Mouse (Mus musculus): ENCODE data around the gene Cfap36. TPM values are rescaled to one million over a fixed set of nuclear protein-coding genes. Genes with fewer than 3 reads are reported as not detected.

Cfap36 gene
- polyA plus RNA-seq, 1 experiment from 2014 or later: 61.4 TPM

GRCm38 (mm10) chr11:29245988-29246387 is 1.2 kb downstream of the Cfap36 start:
- H3K36me3 ChIP-seq (ENCODE audit: control insufficient read depth, insufficient read depth, low read length): peaks cover 3% of the 10 kb centered on the region; the same call in 1 of the 2 replicates
- WGBS: 74% methylated on average over 4 of the region's 4 CpGs
- H3K27ac ChIP-seq (replicated peaks; ENCODE audit: low read depth, low read length): no peak overlapping the region
- H3K9me3 ChIP-seq (ENCODE audit: control insufficient read depth, low read length): no peaks in the 10 kb centered on the region
- H3K4me1 ChIP-seq (ENCODE audit: control insufficient read depth, insufficient read depth, low read length): peaks cover 3% of the 10 kb centered on the region; the same call in 1 of the 2 replicates
- H3K9ac ChIP-seq (ENCODE audit: low read length): no peak overlapping the region
- no peak for ATAC-seq (ENCODE audit: insufficient number of reproducible peaks, low FRiP score, low TSS enrichment, low read depth)
- H3K4me3 ChIP-seq (ENCODE audit: low read depth, low read length): peak overlapping the region; percentile 82
- no peaks in the 10 kb centered on the region for H3K27me3 ChIP-seq (ENCODE audit: control insufficient read depth, insufficient read depth, low read length)
- DNase-seq (ENCODE audit: low spot score): no peak
- peak overlapping the region; percentile 73 for H3K4me2 ChIP-seq (ENCODE audit: low read depth, severe bottlenecking)

- no peak for ATAC-seq (ENCODE audit: insufficient number of reproducible peaks, low FRiP score, low TSS enrichment, low read depth)
- 80% methylated on average over 4 of the region's 4 CpGs for WGBS
- no peak overlapping the region for H3K4me3 ChIP-seq (ENCODE audit: low read depth, low read length)
Observed at GRCm38 (mm10) chr11:29241961-29242360, 5.2 kb downstream of the Cfap36 start.

GRCm38 (mm10) chr11:29239353-29239752 is 7.9 kb downstream of the Cfap36 start:
- Histone ChIP-seq H3K4me3 (ENCODE audit: low read depth, low read length) (no peak overlapping the region), H3K36me3 (ENCODE audit: control insufficient read depth, insufficient read depth, low read length) (peaks cover 3% of the 10 kb centered on the region; the same call in 1 of the 2 replicates), H3K4me1 (ENCODE audit: control insufficient read depth, insufficient read depth, low read length) (no peaks in the 10 kb centered on the region), H3K27ac (replicated peaks; ENCODE audit: low read depth, low read length) (no peak overlapping the region), H3K9me3 (ENCODE audit: control insufficient read depth, low read length) (no peaks in the 10 kb centered on the region), H3K4me2 (ENCODE audit: low read depth, severe bottlenecking) (no peak overlapping the region), H3K9ac (ENCODE audit: low read length) (no peak overlapping the region), H3K27me3 (ENCODE audit: control insufficient read depth, insufficient read depth, low read length) (no peaks in the 10 kb centered on the region)
- DNase-seq (ENCODE audit: low spot score): no peak
- WGBS: 95% methylated on average over 1 of the region's 1 CpGs
- ATAC-seq (ENCODE audit: insufficient number of reproducible peaks, low FRiP score, low TSS enrichment, low read depth): no peak

More at GRCm38 (mm10) chr11:29241961-29242360, 5.2 kb downstream of the Cfap36 start:
- Histone ChIP-seq H3K9ac (ENCODE audit: low read length) (no peak overlapping the region), H3K4me1 (ENCODE audit: control insufficient read depth, insufficient read depth, low read length) (peaks cover 3% of the 10 kb centered on the region; the same call in 1 of the 2 replicates), H3K4me2 (ENCODE audit: low read depth, severe bottlenecking) (no peak overlapping the region), H3K9me3 (ENCODE audit: control insufficient read depth, low read length) (no peaks in the 10 kb centered on the region), H3K27ac (replicated peaks; ENCODE audit: low read depth, low read length) (no peak overlapping the region), H3K36me3 (ENCODE audit: control insufficient read depth, insufficient read depth, low read length) (peaks cover 3% of the 10 kb centered on the region; the same call in 1 of the 2 replicates), H3K27me3 (ENCODE audit: control insufficient read depth, insufficient read depth, low read length) (no peaks in the 10 kb centered on the region)
- no peak for DNase-seq (ENCODE audit: low spot score)

GRCm38 (mm10) chr11:29238551-29238950 is 8.7 kb downstream of the Cfap36 start:
- Histone ChIP-seq H3K4me3 (ENCODE audit: low read depth, low read length) (no peak overlapping the region), H3K4me2 (ENCODE audit: low read depth, severe bottlenecking) (no peak overlapping the region), H3K4me1 (ENCODE audit: control insufficient read depth, insufficient read depth, low read length) (no peaks in the 10 kb centered on the region), H3K9me3 (ENCODE audit: control insufficient read depth, low read length) (no peaks in the 10 kb centered on the region), H3K9ac (ENCODE audit: low read length) (no peak overlapping the region), H3K27ac (replicated peaks; ENCODE audit: low read depth, low read length) (no peak overlapping the region), H3K36me3 (ENCODE audit: control insufficient read depth, insufficient read depth, low read length) (peaks cover 3% of the 10 kb centered on the region; the same call in 1 of the 2 replicates), H3K27me3 (ENCODE audit: control insufficient read depth, insufficient read depth, low read length) (no peaks in the 10 kb centered on the region)
- ATAC-seq (ENCODE audit: insufficient number of reproducible peaks, low FRiP score, low TSS enrichment, low read depth) (no peak), DNase-seq (ENCODE audit: low spot score) (no peak)
- WGBS: 88% methylated on average over 3 of the region's 3 CpGs

- Histone ChIP-seq H3K9ac (ENCODE audit: low read length) (no peak overlapping the region), H3K27ac (replicated peaks; ENCODE audit: low read depth, low read length) (no peak overlapping the region), H3K9me3 (ENCODE audit: control insufficient read depth, low read length) (no peaks in the 10 kb centered on the region), H3K27me3 (ENCODE audit: control insufficient read depth, insufficient read depth, low read length) (no peaks in the 10 kb centered on the region), H3K4me1 (ENCODE audit: control insufficient read depth, insufficient read depth, low read length) (no peaks in the 10 kb centered on the region), H3K4me2 (ENCODE audit: low read depth, severe bottlenecking) (no peak overlapping the region), H3K36me3 (ENCODE audit: control insufficient read depth, insufficient read depth, low read length) (peaks cover 3% of the 10 kb centered on the region; the same call in 1 of the 2 replicates), H3K4me3 (ENCODE audit: low read depth, low read length) (no peak overlapping the region)
- no peak for ATAC-seq (ENCODE audit: insufficient number of reproducible peaks, low FRiP score, low TSS enrichment, low read depth)
- DNase-seq (ENCODE audit: low spot score): no peak
Observed at GRCm38 (mm10) chr11:29238047-29238446, 9.2 kb downstream of the Cfap36 start.

GRCm38 (mm10) chr11:29237364-29237763 is 9.8 kb downstream of the Cfap36 start:
- Histone ChIP-seq H3K9ac (ENCODE audit: low read length) (no peak overlapping the region), H3K4me1 (ENCODE audit: control insufficient read depth, insufficient read depth, low read length) (no peaks in the 10 kb centered on the region), H3K9me3 (ENCODE audit: control insufficient read depth, low read length) (no peaks in the 10 kb centered on the region), H3K27me3 (ENCODE audit: control insufficient read depth, insufficient read depth, low read length) (no peaks in the 10 kb centered on the region), H3K4me3 (ENCODE audit: low read depth, low read length) (no peak overlapping the region), H3K27ac (replicated peaks; ENCODE audit: low read depth, low read length) (no peak overlapping the region), H3K36me3 (ENCODE audit: control insufficient read depth, insufficient read depth, low read length) (peaks cover 3% of the 10 kb centered on the region; the same call in 1 of the 2 replicates), H3K4me2 (ENCODE audit: low read depth, severe bottlenecking) (no peak overlapping the region)
- no peak for ATAC-seq (ENCODE audit: insufficient number of reproducible peaks, low FRiP score, low TSS enrichment, low read depth)
- DNase-seq (ENCODE audit: low spot score): no peak

- Histone ChIP-seq H3K27me3 (ENCODE audit: control insufficient read depth, insufficient read depth, low read length) (no peaks in the 10 kb centered on the region), H3K27ac (replicated peaks; ENCODE audit: low read depth, low read length) (no peak overlapping the region), H3K36me3 (ENCODE audit: control insufficient read depth, insufficient read depth, low read length) (no peaks in the 10 kb centered on the region), H3K4me2 (ENCODE audit: low read depth, severe bottlenecking) (no peak overlapping the region), H3K9ac (ENCODE audit: low read length) (no peak overlapping the region), H3K4me3 (ENCODE audit: low read depth, low read length) (no peak overlapping the region), H3K4me1 (ENCODE audit: control insufficient read depth, insufficient read depth, low read length) (no peaks in the 10 kb centered on the region), H3K9me3 (ENCODE audit: control insufficient read depth, low read length) (no peaks in the 10 kb centered on the region)
- ATAC-seq (ENCODE audit: insufficient number of reproducible peaks, low FRiP score, low TSS enrichment, low read depth) (0 out of 2 replicates have a peak, but pooled peaks have one; percentile 62), DNase-seq (ENCODE audit: low spot score) (no peak)
- WGBS: 83% methylated on average over 1 of the region's 1 CpGs
Observed at GRCm38 (mm10) chr11:29233569-29233968, 13.6 kb downstream of the Cfap36 start.

GRCm38 (mm10) chr11:29228957-29229356 is 18.3 kb downstream of the Cfap36 start:
- DNase-seq (ENCODE audit: low spot score) (no peak), ATAC-seq (ENCODE audit: insufficient number of reproducible peaks, low FRiP score, low TSS enrichment, low read depth) (no peak)
- Histone ChIP-seq H3K4me3 (ENCODE audit: low read depth, low read length) (no peak overlapping the region), H3K36me3 (ENCODE audit: control insufficient read depth, insufficient read depth, low read length) (peaks cover 3% of the 10 kb centered on the region; the same call in 1 of the 2 replicates), H3K4me1 (ENCODE audit: control insufficient read depth, insufficient read depth, low read length) (no peaks in the 10 kb centered on the region), H3K27me3 (ENCODE audit: control insufficient read depth, insufficient read depth, low read length) (no peaks in the 10 kb centered on the region), H3K4me2 (ENCODE audit: low read depth, severe bottlenecking) (no peak overlapping the region), H3K9me3 (ENCODE audit: control insufficient read depth, low read length) (no peaks in the 10 kb centered on the region), H3K27ac (replicated peaks; ENCODE audit: low read depth, low read length) (no peak overlapping the region), H3K9ac (ENCODE audit: low read length) (no peak overlapping the region)
- WGBS: 93% methylated on average over 2 of the region's 2 CpGs

GRCm38 (mm10) chr11:29224754-29225153 is 22.5 kb downstream of the Cfap36 start:
- H3K4me2 ChIP-seq (ENCODE audit: low read depth, severe bottlenecking): no peak overlapping the region
- no peak overlapping the region for H3K4me3 ChIP-seq (ENCODE audit: low read depth, low read length)
- no peak overlapping the region for H3K9ac ChIP-seq (ENCODE audit: low read length)
- H3K4me1 ChIP-seq (ENCODE audit: control insufficient read depth, insufficient read depth, low read length): no peaks in the 10 kb centered on the region
- DNase-seq (ENCODE audit: low spot score): no peak
- H3K9me3 ChIP-seq (ENCODE audit: control insufficient read depth, low read length): no peaks in the 10 kb centered on the region
- no peaks in the 10 kb centered on the region for H3K27me3 ChIP-seq (ENCODE audit: control insufficient read depth, insufficient read depth, low read length)
- 90% methylated on average over 2 of the region's 2 CpGs for WGBS
- ATAC-seq (ENCODE audit: insufficient number of reproducible peaks, low FRiP score, low TSS enrichment, low read depth): no peak
- H3K27ac ChIP-seq (replicated peaks; ENCODE audit: low read depth, low read length): no peak overlapping the region
- H3K36me3 ChIP-seq (ENCODE audit: control insufficient read depth, insufficient read depth, low read length): peaks cover 9% of the 10 kb centered on the region
